Mouse (Mus musculus) lung, adult 2 months (tissue): ENCODE measurements around the gene Mark2.

Experiments
- CTCF ChIP-seq: fragments of 200-500 bp; IDR thresholded peaks from 2 replicates; pipeline ENCODE4 v1.5.1; 2011; ENCODE audit warnings: mild to moderate bottlenecking, low read length, control low read depth; ENCODE audit not compliant: insufficient read depth
- POLR2A ChIP-seq: fragments of 200-500 bp; IDR thresholded peaks from 2 replicates; pipeline ENCODE4 v1.6.1; 2011; ENCODE audit warnings: low read depth, mild to moderate bottlenecking, control low read depth, low read length, borderline replicate concordance; ENCODE audit errors: extremely low read depth

- TF ChIP-seq CTCF: no peak
- TF ChIP-seq POLR2A: no peak
Observed at GRCm38 (mm10) chr19:7239574-7239973, 102.1 kb downstream of the Mark2 start.
